8 mouse cellular contexts compared by ENCODE assay signal in genomic region chr10:62338176-62338575, GRCm38 (mm10). TPM values are rescaled to one million over a fixed set of nuclear protein-coding genes. Genes with fewer than 3 reads are reported as not detected.
DNase-seq lines count a peak whose midpoint lies in the region; ATAC-seq and TF ChIP-seq lines count a peak whose summit lies in the region.

No protein-coding gene starts in this region.

- no peak for TF ChIP-seq CTCF in olfactory bulb, adult 2 months (IDR thresholded peaks at IDR 0.05; ENCODE audit: insufficient read depth, low read depth, low read length)

- peak overlapping the region; percentile 82; the same call in 1 of the 2 replicates for H3K4me3 ChIP-seq in forebrain, embryonic 10.5 days
- no peak overlapping the region for H3K4me3 ChIP-seq in forebrain, embryonic 12.5 days (replicated peaks)
- no peak overlapping the region for H3K4me3 ChIP-seq in midbrain, embryonic 12.5 days
- no peak overlapping the region for H3K4me3 ChIP-seq in midbrain, embryonic 10.5 days
- peak overlapping the region; percentile 67 for H3K4me3 ChIP-seq in hindbrain, embryonic 16.5 days (ENCODE audit: low read length)
- peak overlapping the region; percentile 44; the same call in 1 of the 2 replicates for H3K4me3 ChIP-seq in olfactory bulb, adult 2 months (ENCODE audit: insufficient read depth, low read depth, low read length)

- peaks cover 69% of the 10 kb centered on the region for H3K4me1 ChIP-seq in forebrain, embryonic 10.5 days
- H3K4me1 ChIP-seq in forebrain, embryonic 12.5 days, result peaks cover 42% of the 10 kb centered on the region
- peaks cover 38% of the 10 kb centered on the region for H3K4me1 ChIP-seq in midbrain, embryonic 12.5 days
- H3K4me1 ChIP-seq in midbrain, embryonic 10.5 days, result peaks cover 62% of the 10 kb centered on the region
- peaks cover 34% of the 10 kb centered on the region for H3K4me1 ChIP-seq in hindbrain, embryonic 16.5 days (ENCODE audit: control insufficient read depth, insufficient read depth, low read depth, low read length)
- H3K4me1 ChIP-seq in olfactory bulb, adult 2 months (ENCODE audit: control insufficient read depth, insufficient read depth, low read length), result peaks cover 38% of the 10 kb centered on the region

- H3K9me3 ChIP-seq in forebrain, embryonic 10.5 days, result no peaks in the 10 kb centered on the region
- H3K9me3 ChIP-seq in forebrain, embryonic 12.5 days, result no peaks in the 10 kb centered on the region
- no peaks in the 10 kb centered on the region for H3K9me3 ChIP-seq in midbrain, embryonic 12.5 days
- H3K9me3 ChIP-seq in midbrain, embryonic 10.5 days (replicated peaks), result no peaks in the 10 kb centered on the region
- H3K9me3 ChIP-seq in hindbrain, embryonic 16.5 days (ENCODE audit: control insufficient read depth, low read length), result no peaks in the 10 kb centered on the region

- TF ChIP-seq POLR2A in olfactory bulb, adult 2 months (IDR thresholded peaks at IDR 0.05; ENCODE audit: insufficient read depth, low read depth, low read length), result no peak

- no peak for ATAC-seq in forebrain, embryonic 12.5 days (ENCODE audit: low FRiP score)
- no peak for ATAC-seq in midbrain, embryonic 12.5 days (ENCODE audit: low FRiP score, low read depth)
- ATAC-seq in hindbrain, embryonic 16.5 days, result no peak

- 24% methylated on average over 9 of the region's 9 CpGs for WGBS in forebrain, embryonic 10.5 days
- WGBS in forebrain, embryonic 12.5 days, result 24% methylated on average over 9 of the region's 9 CpGs
- 29% methylated on average over 9 of the region's 9 CpGs for WGBS in midbrain, embryonic 12.5 days
- 32% methylated on average over 9 of the region's 9 CpGs for WGBS in midbrain, embryonic 10.5 days
- 44% methylated on average over 9 of the region's 9 CpGs for WGBS in hindbrain, embryonic 16.5 days
- 35% methylated on average over 9 of the region's 9 CpGs for WGBS in olfactory bulb, adult 2 months

- H3K4me2 ChIP-seq in forebrain, embryonic 12.5 days, result no peak overlapping the region
- H3K4me2 ChIP-seq in midbrain, embryonic 12.5 days (replicated peaks), result peak overlapping the region; percentile 86; the same call in 1 of the 2 replicates
- H3K4me2 ChIP-seq in hindbrain, embryonic 16.5 days (ENCODE audit: low read length), result peak overlapping the region; percentile 76

- no peaks in the 10 kb centered on the region for H3K36me3 ChIP-seq in forebrain, embryonic 10.5 days (replicated peaks)
- no peaks in the 10 kb centered on the region for H3K36me3 ChIP-seq in forebrain, embryonic 12.5 days (replicated peaks)
- H3K36me3 ChIP-seq in midbrain, embryonic 12.5 days, result no peaks in the 10 kb centered on the region
- no peaks in the 10 kb centered on the region for H3K36me3 ChIP-seq in midbrain, embryonic 10.5 days
- no peaks in the 10 kb centered on the region for H3K36me3 ChIP-seq in hindbrain, embryonic 16.5 days (ENCODE audit: control insufficient read depth, insufficient read depth, low read length)

- H3K9ac ChIP-seq in forebrain, embryonic 12.5 days, result no peak overlapping the region
- H3K9ac ChIP-seq in midbrain, embryonic 12.5 days (replicated peaks), result no peak overlapping the region
- peak overlapping the region; percentile 35; the same call in 1 of the 2 replicates for H3K9ac ChIP-seq in hindbrain, embryonic 16.5 days (ENCODE audit: low read depth, low read length)

- peak overlapping the region; percentile 58 for H3K27ac ChIP-seq in forebrain, embryonic 10.5 days
- no peak overlapping the region for H3K27ac ChIP-seq in forebrain, embryonic 12.5 days
- no peak overlapping the region for H3K27ac ChIP-seq in midbrain, embryonic 12.5 days (replicated peaks)
- no peak overlapping the region for H3K27ac ChIP-seq in midbrain, embryonic 10.5 days (replicated peaks)
- H3K27ac ChIP-seq in hindbrain, embryonic 16.5 days (ENCODE audit: low read depth, low read length), result no peak overlapping the region
- H3K27ac ChIP-seq in olfactory bulb, adult 2 months (ENCODE audit: insufficient read depth, low read depth, low read length), result no peak overlapping the region

- H3K27me3 ChIP-seq in forebrain, embryonic 10.5 days (ENCODE audit: poor library complexity, severe bottlenecking), result peaks cover 13% of the 10 kb centered on the region
- H3K27me3 ChIP-seq in forebrain, embryonic 12.5 days, result 0 out of 2 replicates have a peak, but pooled peaks cover 3% of the 10 kb centered on the region
- peaks cover 13% of the 10 kb centered on the region for H3K27me3 ChIP-seq in midbrain, embryonic 12.5 days
- peaks cover 11% of the 10 kb centered on the region for H3K27me3 ChIP-seq in midbrain, embryonic 10.5 days (ENCODE audit: low read depth, poor library complexity, severe bottlenecking)
- no peaks in the 10 kb centered on the region for H3K27me3 ChIP-seq in hindbrain, embryonic 16.5 days (replicated peaks; ENCODE audit: control insufficient read depth, insufficient read depth, low read length)

- DNase-seq in forebrain, embryonic 10.5 days (ENCODE audit: extremely low spot score, low spot score), result no peak
- no peak for DNase-seq in midbrain, embryonic 10.5 days (ENCODE audit: low spot score)
- DNase-seq in spleen, postnatal 36 days (ENCODE audit: low spot score in 2 of 2), result no peak
- no peak for DNase-seq in adrenal gland, postnatal 14 days

RNA-seq across cellular contexts. Expression of gene Hk1, which starts 41.5 kb away (rescaled TPM):
- polyA plus RNA-seq in forebrain, embryonic 10.5 days (2016; fragmentation: Nextera tagmentation; extraction: Ambion mirVana), result 29.4 and 30.0 TPM in 2 replicates
- polyA plus RNA-seq in forebrain, embryonic 12.5 days (2016; fragmentation: Nextera tagmentation; extraction: Ambion mirVana), result 38.5 and 43.3 TPM in 2 replicates
- 40.6 and 44.5 TPM in 2 replicates for polyA plus RNA-seq in midbrain, embryonic 12.5 days (2016; fragmentation: Nextera tagmentation; extraction: Ambion mirVana)
- polyA plus RNA-seq in midbrain, embryonic 10.5 days (2016; fragmentation: Nextera tagmentation; extraction: Ambion mirVana), result 27.0 and 34.9 TPM in 2 replicates
- polyA plus RNA-seq in hindbrain, embryonic 16.5 days (2015; fragmentation: Nextera tagmentation; extraction: Ambion mirVana), result 161 and 164 TPM in 2 replicates
- polyA plus RNA-seq in olfactory bulb, adult 2 months (2012; ENCODE audit: insufficient read depth, insufficient read length, low replicate concordance, missing spikeins), result 296 TPM in 1 of 2 replicates, not detected in the other
- 26.0 and 31.1 TPM in 2 replicates for total RNA-seq in adrenal gland, postnatal 14 days (2021)

Comparison
In these comparisons a context has a peak if more than half of its experiments do, and no peak if none do; other contexts are left out.
1. H3K4me3 ChIP-seq: peak in forebrain, embryonic 10.5 days (single experiment), hindbrain, embryonic 16.5 days (single experiment) and olfactory bulb, adult 2 months (single experiment); none in forebrain, embryonic 12.5 days (single experiment), midbrain, embryonic 12.5 days (single experiment) and midbrain, embryonic 10.5 days (single experiment).